Mouse (Mus musculus) liver, embryonic 14.5 days (tissue): ENCODE measurements at regions not wholly inside any gene's neighbourhood (a gene's known extent, or its start where the extent isn't known, plus 50 kb on each side); places are given as distances from the start of the nearest gene placed in this dataset.

ENCODE experiments used
- ATAC-seq: fragments of 200-750 bp; cut with Nextera tagmentation; 2 replicates; pipeline ENCODE4 v1.8.0; 2017; ENCODE audit warnings: moderate number of reproducible peaks, mild to moderate bottlenecking, moderate library complexity; ENCODE audit not compliant: insufficient read depth
- DNase-seq, 3 experiments: peaks; one replicate each; pipeline ENCODE4 v3.0.0-alpha.2; 2012 to 2013; ENCODE audit warnings: low read depth in 3 of 3, low spot score in 3 of 3
- H3K27ac ChIP-seq: fragments of 300-500 bp; sonication (generic); 2 replicates; pipeline ENCODE4 v1.5.1; 2014; ENCODE audit warnings: moderate library complexity, mild to moderate bottlenecking, control low read depth, inconsistent platforms
- H3K27me3 ChIP-seq: fragments of 300-500 bp; sonication (generic); 2 replicates; pipeline ENCODE4 v1.6.1; 2014; ENCODE audit warnings: mild to moderate bottlenecking, low read length, moderate library complexity; ENCODE audit not compliant: control insufficient read depth, insufficient read depth
- H3K36me3 ChIP-seq: fragments of 300-500 bp; sonication (generic); replicated peaks from 2 replicates; pipeline ENCODE4 v1.6.1; 2014; ENCODE audit warnings: low read depth; ENCODE audit not compliant: control insufficient read depth, insufficient read depth
- H3K4me1 ChIP-seq, 2 experiments: fragments of 200-500 bp in 1 of 2; fragments of 300-500 bp in 1 of 2; sonication (generic) in 1 of 2; replicated peaks; 2 replicates each; pipeline ENCODE4 v1.6.1; 2012 to 2014; ENCODE audit warnings: antibody characterized with exemption in 1 of 2, inconsistent platforms in 1 of 2, low read length in 1 of 2; ENCODE audit not compliant: control insufficient read depth in 2 of 2, insufficient read depth in 2 of 2
- H3K4me2 ChIP-seq: fragments of 300-500 bp; sonication (generic); 2 replicates; pipeline ENCODE4 v1.6.1; 2014; ENCODE audit warnings: low read depth, mild to moderate bottlenecking, control low read depth, moderate library complexity
- H3K4me3 ChIP-seq, 2 experiments: fragments of 200-500 bp in 1 of 2; fragments of 300-500 bp in 1 of 2; sonication (generic) in 1 of 2; 2 replicates each; pipeline ENCODE4 v1.5.1; 2012 to 2014; ENCODE audit warnings: low read depth in 2 of 2, low read length in 2 of 2, mild to moderate bottlenecking in 2 of 2, control low read depth in 1 of 2, inconsistent platforms in 1 of 2, moderate library complexity in 1 of 2; ENCODE audit not compliant: insufficient read depth in 1 of 2
- H3K9ac ChIP-seq: fragments of 300-500 bp; sonication (generic); replicated peaks from 2 replicates; pipeline ENCODE4 v1.6.1; 2014; ENCODE audit warnings: mild to moderate bottlenecking, control low read depth, moderate library complexity
- H3K9me3 ChIP-seq: fragments of 300-500 bp; sonication (generic); 2 replicates; pipeline ENCODE4 v1.6.1; 2016; ENCODE audit warnings: low read length, mixed read lengths; ENCODE audit not compliant: control insufficient read depth
- CTCF ChIP-seq: IDR thresholded peaks from 2 replicates; pipeline ENCODE4 v1.5.1; 2016; ENCODE audit warnings: antibody characterized with exemption, low read depth, control low read depth
- EP300 ChIP-seq: IDR thresholded peaks from 2 replicates; pipeline ENCODE4 v1.6.1; 2016; ENCODE audit warnings: antibody characterized with exemption, low read depth
- WGBS: fragments of 180-500 bp; shearing (Covaris S2); extraction: QIAGEN DNeasy Blood & Tissue Kit; methylation state at CpG from one replicate; pipeline ENCODE4 v1.1.7; 2014; ENCODE audit not compliant: insufficient replicate concordance; 5-methylcytosine and 5-hydroxymethylcytosine counted together

GRCm38 (mm10) chr1:73799996-73800395 lies 324.3 kb downstream of the Tns1 start:
- 50% methylated on average over 1 of the region's 1 CpGs for WGBS
- Histone ChIP-seq H3K4me2 (no peak overlapping the region), H3K36me3 (no peaks in the 10 kb centered on the region), H3K9me3 (no peaks in the 10 kb centered on the region), H3K4me3 (no peak overlapping the region), H3K27ac (no peak overlapping the region), H3K9ac (no peak overlapping the region), H3K27me3 (no peaks in the 10 kb centered on the region), H3K4me1 (no peaks in the 10 kb centered on the region)
- ATAC-seq (no peak), DNase-seq (no peak)
- no peak for TF ChIP-seq EP300

- no peak overlapping the region for H3K4me3 ChIP-seq
- H3K9ac ChIP-seq = no peak overlapping the region
- no peaks in the 10 kb centered on the region for H3K9me3 ChIP-seq
- no peak overlapping the region for H3K4me2 ChIP-seq
- H3K27me3 ChIP-seq = no peaks in the 10 kb centered on the region
- DNase-seq = no peak
- no peaks in the 10 kb centered on the region for H3K4me1 ChIP-seq
- TF ChIP-seq EP300 = no peak
- no peak for TF ChIP-seq CTCF
- no peak overlapping the region for H3K27ac ChIP-seq
- H3K36me3 ChIP-seq = no peaks in the 10 kb centered on the region
- 64% methylated on average over 8 of the region's 8 CpGs for WGBS
- no peak for ATAC-seq
Observed at GRCm38 (mm10) chr1:73799246-73799645, 325.0 kb downstream of the Tns1 start.

GRCm38 (mm10) chr1:73797858-73798257 lies 326.4 kb downstream of the Tns1 start:
- WGBS = 62% methylated on average over 2 of the region's 2 CpGs
- DNase-seq = no peak
- no peaks in the 10 kb centered on the region for H3K4me1 ChIP-seq
- no peak overlapping the region for H3K9ac ChIP-seq
- ATAC-seq = no peak
- no peak overlapping the region for H3K4me3 ChIP-seq
- no peaks in the 10 kb centered on the region for H3K36me3 ChIP-seq
- no peaks in the 10 kb centered on the region for H3K27me3 ChIP-seq
- H3K9me3 ChIP-seq = no peaks in the 10 kb centered on the region
- no peak overlapping the region for H3K27ac ChIP-seq
- TF ChIP-seq CTCF (no peak), EP300 (no peak)
- H3K4me2 ChIP-seq = no peak overlapping the region

GRCm38 (mm10) chr1:73797413-73797812 lies 326.8 kb downstream of the Tns1 start:
- Histone ChIP-seq H3K4me3 (no peak overlapping the region), H3K4me1 (no peaks in the 10 kb centered on the region), H3K36me3 (no peaks in the 10 kb centered on the region), H3K27me3 (no peaks in the 10 kb centered on the region), H3K9me3 (no peaks in the 10 kb centered on the region), H3K27ac (no peak overlapping the region), H3K9ac (no peak overlapping the region), H3K4me2 (no peak overlapping the region)
- DNase-seq (no peak), ATAC-seq (no peak)
- WGBS = 58% methylated on average over 2 of the region's 2 CpGs
- no peak for TF ChIP-seq CTCF
- TF ChIP-seq EP300 = no peak

GRCm38 (mm10) chr1:73793871-73794270 lies 330.4 kb downstream of the Tns1 start:
- DNase-seq (no peak), ATAC-seq (no peak)
- no peak overlapping the region for H3K4me3 ChIP-seq
- no peak overlapping the region for H3K9ac ChIP-seq
- no peaks in the 10 kb centered on the region for H3K27me3 ChIP-seq
- H3K4me1 ChIP-seq = no peaks in the 10 kb centered on the region
- no peak overlapping the region for H3K27ac ChIP-seq
- H3K4me2 ChIP-seq = no peak overlapping the region
- TF ChIP-seq CTCF (no peak), EP300 (no peak)
- H3K9me3 ChIP-seq = no peaks in the 10 kb centered on the region
- WGBS = 50% methylated on average over 4 of the region's 4 CpGs
- H3K36me3 ChIP-seq = no peaks in the 10 kb centered on the region

GRCm38 (mm10) chr1:73793256-73793655 lies 331.0 kb downstream of the Tns1 start:
- Histone ChIP-seq H3K4me3 (no peak overlapping the region), H3K4me2 (no peak overlapping the region), H3K4me1 (no peaks in the 10 kb centered on the region), H3K27me3 (no peaks in the 10 kb centered on the region), H3K9me3 (no peaks in the 10 kb centered on the region), H3K9ac (no peak overlapping the region), H3K36me3 (no peaks in the 10 kb centered on the region), H3K27ac (no peak overlapping the region)
- TF ChIP-seq EP300 = no peak
- no peak for TF ChIP-seq CTCF
- 49% methylated on average over 3 of the region's 3 CpGs for WGBS
- DNase-seq (no peak), ATAC-seq (no peak)
